Mouse (Mus musculus): ENCODE data around the gene Rpl22l1. TPM values are rescaled to one million over a fixed set of nuclear protein-coding genes. Genes with fewer than 3 reads are reported as not detected.
"Not testable (repeated sequence)": the region's sequence is repeated elsewhere in the genome, so short reads cannot be mapped to it uniquely, and the experiment has no call there.

Rpl22l1 gene
- polyA plus RNA-seq (2015; fragmentation: Nextera tagmentation; extraction: Ambion mirVana) = 225 and 253 TPM in 2 replicates

GRCm38 (mm10) chr3:28805301-28806097 is at the start of gene Rpl22l1:
TSS of gene Rpl22l1 (plus strand) at chr3:28805436.
- Histone ChIP-seq H3K4me2 (peak within 1 kb of the TSS; percentile 69), H3K9me3 (no peaks in the 10 kb centered on the region), H3K9ac (peak within 1 kb of the TSS; percentile 76), H3K4me3 (peak within 1 kb of the TSS; percentile 61), H3K27me3 (no peaks in the 10 kb centered on the region), H3K36me3 (peaks cover 19% of the 10 kb centered on the region), H3K27ac (replicated peaks) (peak within 1 kb of the TSS; percentile 85), H3K4me1 (replicated peaks) (peaks cover 14% of the 10 kb centered on the region)
- peak; percentile 100 for ATAC-seq (ENCODE audit: low FRiP score, low read depth)
- WGBS = under 1% methylated on average over 71 of the region's 72 CpGs

GRCm38 (mm10) chr3:28755477-28755876 is 49.8 kb upstream of the Rpl22l1 start:
- no peak for ATAC-seq (ENCODE audit: low FRiP score, low read depth)

GRCm38 (mm10) chr3:28761225-28761789 is 43.9 kb upstream of the Rpl22l1 start:
- no peak for ATAC-seq (ENCODE audit: low FRiP score, low read depth)
- 72% methylated on average over 8 of the region's 8 CpGs for WGBS
- no peaks in the 10 kb centered on the region for H3K27me3 ChIP-seq
- H3K4me2 ChIP-seq = no peak overlapping the region
- no peaks in the 10 kb centered on the region for H3K4me1 ChIP-seq (replicated peaks)
- H3K27ac ChIP-seq (replicated peaks) = no peak overlapping the region
- no peaks in the 10 kb centered on the region for H3K9me3 ChIP-seq
- H3K9ac ChIP-seq = no peak overlapping the region
- no peaks in the 10 kb centered on the region for H3K36me3 ChIP-seq
- H3K4me3 ChIP-seq = no peak overlapping the region

More at GRCm38 (mm10) chr3:28755477-28755876, 49.8 kb upstream of the Rpl22l1 start:
- Histone ChIP-seq H3K27me3 (no peaks in the 10 kb centered on the region), H3K9me3 (no peaks in the 10 kb centered on the region), H3K27ac (replicated peaks) (no peak overlapping the region), H3K36me3 (no peaks in the 10 kb centered on the region), H3K4me3 (no peak overlapping the region), H3K4me1 (replicated peaks) (no peaks in the 10 kb centered on the region), H3K4me2 (no peak overlapping the region), H3K9ac (no peak overlapping the region)
- WGBS = 57% methylated on average over 7 of the region's 7 CpGs

GRCm38 (mm10) chr3:28766935-28767334 is 38.3 kb upstream of the Rpl22l1 start:
- Histone ChIP-seq H3K27me3 (no peaks in the 10 kb centered on the region), H3K36me3 (no peaks in the 10 kb centered on the region), H3K4me2 (no peak overlapping the region), H3K27ac (replicated peaks) (no peak overlapping the region), H3K9me3 (no peaks in the 10 kb centered on the region), H3K9ac (no peak overlapping the region), H3K4me1 (replicated peaks) (no peaks in the 10 kb centered on the region), H3K4me3 (no peak overlapping the region)
- 94% methylated on average over 4 of the region's 4 CpGs for WGBS
- ATAC-seq (ENCODE audit: low FRiP score, low read depth) = no peak

GRCm38 (mm10) chr3:28768222-28768621 is 37.0 kb upstream of the Rpl22l1 start:
- Histone ChIP-seq H3K9me3 (no peaks in the 10 kb centered on the region), H3K4me3 (no peak overlapping the region), H3K27me3 (no peaks in the 10 kb centered on the region), H3K9ac (no peak overlapping the region), H3K4me2 (no peak overlapping the region), H3K4me1 (replicated peaks) (no peaks in the 10 kb centered on the region), H3K36me3 (no peaks in the 10 kb centered on the region), H3K27ac (replicated peaks) (no peak overlapping the region)
- WGBS = 86% methylated on average over 3 of the region's 3 CpGs
- no peak for ATAC-seq (ENCODE audit: low FRiP score, low read depth)

GRCm38 (mm10) chr3:28772919-28773318 is 32.3 kb upstream of the Rpl22l1 start:
- H3K9me3 ChIP-seq; H3K4me2 ChIP-seq; H3K4me3 ChIP-seq; H3K27ac ChIP-seq (replicated peaks); H3K27me3 ChIP-seq; H3K9ac ChIP-seq; ATAC-seq (ENCODE audit: low FRiP score, low read depth); H3K36me3 ChIP-seq; H3K4me1 ChIP-seq (replicated peaks): not testable (repeated sequence)
- WGBS = 66% methylated on average over 4 of the region's 4 CpGs

GRCm38 (mm10) chr3:28775361-28775760 is 29.9 kb upstream of the Rpl22l1 start:
- H3K27me3 ChIP-seq = no peaks in the 10 kb centered on the region
- H3K9ac ChIP-seq = no peak overlapping the region
- H3K4me2 ChIP-seq = no peak overlapping the region
- H3K36me3 ChIP-seq = no peaks in the 10 kb centered on the region
- H3K9me3 ChIP-seq = no peaks in the 10 kb centered on the region
- H3K4me3 ChIP-seq = no peak overlapping the region
- ATAC-seq (ENCODE audit: low FRiP score, low read depth) = no peak
- 94% methylated on average over 7 of the region's 7 CpGs for WGBS
- H3K27ac ChIP-seq (replicated peaks) = no peak overlapping the region
- H3K4me1 ChIP-seq (replicated peaks) = no peaks in the 10 kb centered on the region

GRCm38 (mm10) chr3:28775958-28776357 is 29.3 kb upstream of the Rpl22l1 start:
- H3K9ac ChIP-seq = no peak overlapping the region
- no peak overlapping the region for H3K4me3 ChIP-seq
- H3K4me2 ChIP-seq = no peak overlapping the region
- H3K4me1 ChIP-seq (replicated peaks) = peaks cover 5% of the 10 kb centered on the region
- H3K9me3 ChIP-seq = no peaks in the 10 kb centered on the region
- H3K27ac ChIP-seq (replicated peaks) = no peak overlapping the region
- no peaks in the 10 kb centered on the region for H3K36me3 ChIP-seq
- H3K27me3 ChIP-seq = no peaks in the 10 kb centered on the region
- 87% methylated on average over 1 of the region's 1 CpGs for WGBS
- ATAC-seq (ENCODE audit: low FRiP score, low read depth) = no peak

- Histone ChIP-seq H3K36me3 (no peaks in the 10 kb centered on the region), H3K9ac (no peak overlapping the region), H3K4me3 (no peak overlapping the region), H3K9me3 (no peaks in the 10 kb centered on the region), H3K27me3 (no peaks in the 10 kb centered on the region), H3K4me1 (replicated peaks) (peaks cover 6% of the 10 kb centered on the region), H3K4me2 (no peak overlapping the region), H3K27ac (replicated peaks) (no peak overlapping the region)
- ATAC-seq (ENCODE audit: low FRiP score, low read depth) = no peak
- 82% methylated on average over 1 of the region's 1 CpGs for WGBS
Measured at GRCm38 (mm10) chr3:28776491-28776890, 28.7 kb upstream of the Rpl22l1 start.

GRCm38 (mm10) chr3:28780511-28780910 is 24.7 kb upstream of the Rpl22l1 start:
- 76% methylated on average over 9 of the region's 9 CpGs for WGBS

GRCm38 (mm10) chr3:28780994-28781393 is 24.2 kb upstream of the Rpl22l1 start, which contains the start of gene Eif5a2:
TSS of gene Eif5a2 (plus strand) at chr3:28781276.
- WGBS = 2% methylated on average over 27 of the region's 46 CpGs
- H3K4me1 ChIP-seq (replicated peaks) = peaks cover 13% of the 10 kb centered on the region
- H3K27ac ChIP-seq (replicated peaks) = no peak within 1 kb of the TSS
- peak within 1 kb of the TSS; percentile 59 for H3K4me3 ChIP-seq
- H3K9me3 ChIP-seq = no peaks in the 10 kb centered on the region
- H3K27me3 ChIP-seq = 0 out of 2 replicates have a peak, but pooled peaks cover 2% of the 10 kb centered on the region
- H3K9ac ChIP-seq = peak within 1 kb of the TSS; percentile 58
- H3K36me3 ChIP-seq = no peaks in the 10 kb centered on the region
- peak within 1 kb of the TSS; percentile 96 for H3K4me2 ChIP-seq
- peak; percentile 99 for ATAC-seq (ENCODE audit: low FRiP score, low read depth)

More at GRCm38 (mm10) chr3:28780511-28780910, 24.7 kb upstream of the Rpl22l1 start:
- H3K36me3 ChIP-seq = no peaks in the 10 kb centered on the region
- ATAC-seq (ENCODE audit: low FRiP score, low read depth) = no peak; the same call in 1 of the 2 replicates
- H3K27ac ChIP-seq (replicated peaks) = no peak overlapping the region
- 0 out of 2 replicates have a peak, but pooled peaks cover 2% of the 10 kb centered on the region for H3K27me3 ChIP-seq
- H3K4me1 ChIP-seq (replicated peaks) = peaks cover 13% of the 10 kb centered on the region
- H3K4me2 ChIP-seq = peak overlapping the region; percentile 96
- peak overlapping the region; percentile 59 for H3K4me3 ChIP-seq
- H3K9ac ChIP-seq = no peak overlapping the region
- no peaks in the 10 kb centered on the region for H3K9me3 ChIP-seq

- H3K4me3 ChIP-seq = peak overlapping the region; percentile 59
- peak overlapping the region; percentile 96 for H3K4me2 ChIP-seq
- no peaks in the 10 kb centered on the region for H3K9me3 ChIP-seq
- no peaks in the 10 kb centered on the region for H3K36me3 ChIP-seq
- no peak for ATAC-seq (ENCODE audit: low FRiP score, low read depth)
- 0 out of 2 replicates have a peak, but pooled peaks cover 2% of the 10 kb centered on the region for H3K27me3 ChIP-seq
- WGBS = 0% methylated on average over 30 of the region's 41 CpGs
- no peak overlapping the region for H3K27ac ChIP-seq (replicated peaks)
- H3K4me1 ChIP-seq (replicated peaks) = peaks cover 13% of the 10 kb centered on the region
- H3K9ac ChIP-seq = peak overlapping the region; percentile 58
Measured at GRCm38 (mm10) chr3:28781422-28781821, 23.8 kb upstream of the Rpl22l1 start.
